Mouse (Mus musculus) myocyte (in vitro differentiated cells): ENCODE results near the gene Efna4. TPM values are rescaled to one million over a fixed set of nuclear protein-coding genes. Genes with fewer than 3 reads are reported as not detected.

Source experiments
- H3K27me3 ChIP-seq: one replicate; pipeline ENCODE4 v1.6.1; 2011; ENCODE audit not compliant: control insufficient read depth, insufficient read depth, insufficient read length
- H3K36me3 ChIP-seq: one replicate; pipeline ENCODE4 v1.6.1; 2011; ENCODE audit not compliant: control insufficient read depth, insufficient read depth
- H3K4me2 ChIP-seq: one replicate; pipeline ENCODE4 v1.6.1; 2011; ENCODE audit warnings: low read depth, control low read depth
- H3K4me3 ChIP-seq: one replicate; pipeline ENCODE4 v1.5.1; 2011; ENCODE audit warnings: mild to moderate bottlenecking, control low read depth, moderate library complexity
- H3K79me2 ChIP-seq: one replicate; pipeline ENCODE4 v1.6.1; 2011; ENCODE audit not compliant: control insufficient read depth, insufficient read depth
- H3ac ChIP-seq: one replicate; pipeline ENCODE4 v1.6.1; 2011; ENCODE audit not compliant: control insufficient read depth, insufficient read length
- CEBPB ChIP-seq: IDR thresholded peaks from 2 replicates; pipeline ENCODE4 v1.6.1; 2011; ENCODE audit warnings: mild to moderate bottlenecking, moderate library complexity; ENCODE audit not compliant: poor library complexity, insufficient read depth, severe bottlenecking
- E2F4 ChIP-seq: IDR thresholded peaks from one replicate; pipeline ENCODE4 v1.6.1; 2011; ENCODE audit warnings: mild to moderate bottlenecking, control low read depth, moderate library complexity; ENCODE audit not compliant: insufficient read depth
- MAX ChIP-seq: IDR thresholded peaks from one replicate; pipeline ENCODE4 v1.6.1; 2011; ENCODE audit warnings: low read depth, mild to moderate bottlenecking, control low read depth
- MYOD1 ChIP-seq, 3 experiments: IDR thresholded peaks; one replicate each; pipeline ENCODE4 v1.6.1; 2011; ENCODE audit warnings: control low read depth in 2 of 3, low read depth in 2 of 3, mild to moderate bottlenecking in 2 of 3, moderate library complexity in 1 of 3; ENCODE audit not compliant: insufficient read length in 2 of 3, control insufficient read depth in 1 of 3
- MYOG ChIP-seq, 3 experiments: IDR thresholded peaks; one replicate each; pipeline ENCODE4 v1.6.1; 2011; ENCODE audit warnings: control low read depth in 2 of 3, low read depth in 2 of 3, mild to moderate bottlenecking in 2 of 3; ENCODE audit not compliant: insufficient read length in 2 of 3, control insufficient read depth in 1 of 3, insufficient read depth in 1 of 3
- POLR2A ChIP-seq: IDR thresholded peaks from one replicate; pipeline ENCODE4 v1.6.1; 2011; ENCODE audit warnings: low read depth, mild to moderate bottlenecking, control low read depth, moderate library complexity; ENCODE audit not compliant: insufficient read length
- POLR2AphosphoS2 ChIP-seq: IDR thresholded peaks from one replicate; pipeline ENCODE4 v1.6.1; 2011; ENCODE audit warnings: low read depth, control low read depth; ENCODE audit not compliant: insufficient read length
- REST ChIP-seq: IDR thresholded peaks from one replicate; pipeline ENCODE4 v1.6.1; 2011; ENCODE audit warnings: mild to moderate bottlenecking, control low read depth, moderate library complexity; ENCODE audit not compliant: insufficient read depth, insufficient read length
- SRF ChIP-seq: IDR thresholded peaks from one replicate; pipeline ENCODE4 v1.6.1; 2011; ENCODE audit warnings: low read depth; ENCODE audit not compliant: control insufficient read depth, insufficient read length
- TCF12 ChIP-seq: IDR thresholded peaks from one replicate; pipeline ENCODE4 v1.6.1; 2011; ENCODE audit warnings: mild to moderate bottlenecking, control low read depth; ENCODE audit not compliant: poor library complexity, insufficient read depth, severe bottlenecking
- TCF3 ChIP-seq: IDR thresholded peaks from one replicate; pipeline ENCODE4 v1.6.1; 2011; ENCODE audit warnings: low read depth, control low read depth; ENCODE audit not compliant: insufficient read length
- USF1 ChIP-seq: IDR thresholded peaks from one replicate; pipeline ENCODE4 v1.6.1; 2011; ENCODE audit warnings: low read depth, mild to moderate bottlenecking, control low read depth, moderate library complexity
- polyA plus RNA-seq: library from polyadenylated mRNA; unstranded; fragments of >200 nt; fragmentation: generic; extraction: Trizol; gene quantifications from one replicate; pipeline ENCODE4 v1.2.1, GENCODE M21; 2012; ENCODE audit warnings: missing spikeins

Efna4 gene
- polyA plus RNA-seq, 1 experiment, result 5.4 TPM

- H3ac ChIP-seq, result no peak overlapping the region
- no peak overlapping the region for H3K4me3 ChIP-seq
- no peak overlapping the region for H3K4me2 ChIP-seq
- no peak for TF ChIP-seq MYOG (IDR thresholded peaks at IDR 0.05; ENCODE audit: control insufficient read depth in 1 of 3, insufficient read depth in 1 of 3, insufficient read length in 2 of 3, low read depth in 2 of 3)
- no peak for TF ChIP-seq MYOD1 (IDR thresholded peaks at IDR 0.05; ENCODE audit: control insufficient read depth in 1 of 3, insufficient read length in 2 of 3, low read depth in 2 of 3)
- no peak for TF ChIP-seq TCF3
- TF ChIP-seq CEBPB, result no peak
- TF ChIP-seq MAX, result no peak
- no peak for TF ChIP-seq USF1
- TF ChIP-seq SRF, result no peak
- no peak for TF ChIP-seq POLR2A
- TF ChIP-seq TCF12, result no peak
- TF ChIP-seq POLR2AphosphoS2, result no peak
- H3K36me3 ChIP-seq, result no peaks in the 10 kb centered on the region
- H3K79me2 ChIP-seq, result no peaks in the 10 kb centered on the region
- peaks cover 8% of the 10 kb centered on the region for H3K27me3 ChIP-seq
Measured at GRCm38 (mm10) chr3:89327371-89327870, 10.4 kb downstream of the Efna4 start.

GRCm38 (mm10) chr3:89325882-89326281 is 11.9 kb downstream of the Efna4 start:
- no peaks in the 10 kb centered on the region for H3K79me2 ChIP-seq
- H3K4me2 ChIP-seq, result no peak overlapping the region
- no peak overlapping the region for H3K4me3 ChIP-seq
- H3K27me3 ChIP-seq, result peaks cover 23% of the 10 kb centered on the region
- H3ac ChIP-seq, result no peak overlapping the region
- no peaks in the 10 kb centered on the region for H3K36me3 ChIP-seq
- TF ChIP-seq REST (no peak), MAX (no peak), E2F4 (no peak), TCF12 (no peak), USF1 (no peak), SRF (no peak), POLR2A (no peak), MYOD1 (IDR thresholded peaks at IDR 0.05; ENCODE audit: control insufficient read depth in 1 of 3, insufficient read length in 2 of 3, low read depth in 2 of 3) (no peak), POLR2AphosphoS2 (no peak), TCF3 (no peak), MYOG (IDR thresholded peaks at IDR 0.05; ENCODE audit: control insufficient read depth in 1 of 3, insufficient read depth in 1 of 3, insufficient read length in 2 of 3, low read depth in 2 of 3) (no peak), CEBPB (no peak)

- H3K36me3 ChIP-seq, result no peaks in the 10 kb centered on the region
- no peaks in the 10 kb centered on the region for H3K79me2 ChIP-seq
- H3ac ChIP-seq, result peak within 1 kb of the TSS; percentile 8
- peaks cover 43% of the 10 kb centered on the region for H3K27me3 ChIP-seq
- TF ChIP-seq USF1, result no peak
- TF ChIP-seq MYOD1 (IDR thresholded peaks at IDR 0.05; ENCODE audit: control insufficient read depth in 1 of 3, insufficient read length in 2 of 3, low read depth in 2 of 3), result no peak
- no peak for TF ChIP-seq MAX
- no peak for TF ChIP-seq TCF3
- peak within 1 kb of the TSS; percentile 7 for H3K4me3 ChIP-seq
- peak within 1 kb of the TSS; percentile 91 for H3K4me2 ChIP-seq
Measured at GRCm38 (mm10) chr3:89322514-89323165, 15.2 kb downstream of the Efna4 start, which contains the start of gene Efna3. Gene Efna3, minus strand, starts transcription at chr3:89322965.

GRCm38 (mm10) chr3:89322131-89322500 is 15.7 kb downstream of the Efna4 start:
- Histone ChIP-seq H3K4me3 (peak overlapping the region; percentile 7), H3K36me3 (no peaks in the 10 kb centered on the region), H3K27me3 (peaks cover 43% of the 10 kb centered on the region), H3ac (peak overlapping the region; percentile 8), H3K4me2 (peak overlapping the region; percentile 91), H3K79me2 (no peaks in the 10 kb centered on the region)
- TF ChIP-seq TCF12 (no peak), REST (no peak), MYOG (IDR thresholded peaks at IDR 0.05; ENCODE audit: control insufficient read depth in 1 of 3, insufficient read depth in 1 of 3, insufficient read length in 2 of 3, low read depth in 2 of 3) (no peak), CEBPB (no peak)

GRCm38 (mm10) chr3:89321183-89322130 is 16.4 kb downstream of the Efna4 start:
- peaks cover 43% of the 10 kb centered on the region for H3K27me3 ChIP-seq
- TF ChIP-seq CEBPB (no peak), USF1 (no peak), MAX (no peak), POLR2A (no peak), REST (no peak), POLR2AphosphoS2 (no peak), TCF3 (no peak), SRF (no peak), E2F4 (no peak), TCF12 (no peak)
- no peaks in the 10 kb centered on the region for H3K36me3 ChIP-seq
- peak overlapping the region; percentile 91 for H3K4me2 ChIP-seq
- H3K4me3 ChIP-seq, result peak overlapping the region; percentile 7
- peak overlapping the region; percentile 8 for H3ac ChIP-seq
- H3K79me2 ChIP-seq, result no peaks in the 10 kb centered on the region
